Mouse (Mus musculus): Measurements from ENCODE around the gene Arrdc5.

GRCm38 (mm10) chr17:56293291-56293690 lies 6.8 kb downstream of the Arrdc5 start:
- TF ChIP-seq CTCF (IDR thresholded peaks at IDR 0.05; ENCODE audit: borderline replicate concordance, insufficient read depth, low read length): no peak
- no peak for TF ChIP-seq POLR2A (IDR thresholded peaks at IDR 0.05; ENCODE audit: low read depth, low read length)

Measured in embryonic fibroblast, embryonic 13.5 days (primary cell).